Mouse (Mus musculus) G1E (cell line): ENCODE measurements around the gene Dlgap1. TPM values are rescaled to one million over a fixed set of nuclear protein-coding genes. Genes with fewer than 3 reads are reported as not detected.

Source experiments
- ATAC-seq: 2 replicates; pipeline ENCODE4 v1.8.0; 2016; ENCODE audit warnings: mild to moderate bottlenecking; ENCODE audit not compliant: insufficient number of reproducible peaks, poor library complexity, low FRiP score, severe bottlenecking; ENCODE audit errors: extremely low read depth
- DNase-seq: peaks from one replicate; pipeline ENCODE4 v3.0.0; 2012; ENCODE audit warnings: low spot score
- H3K27me3 ChIP-seq: 2 replicates; pipeline ENCODE4 v1.6.1; 2012; ENCODE audit warnings: mild to moderate bottlenecking, low read length, inconsistent platforms; ENCODE audit not compliant: insufficient read depth
- H3K36me3 ChIP-seq: replicated peaks from 2 replicates; pipeline ENCODE3; 2012; ENCODE audit warnings: mild to moderate bottlenecking, inconsistent platforms
- H3K4me1 ChIP-seq: 2 replicates; pipeline ENCODE4 v1.6.1; 2012; ENCODE audit warnings: low read depth, low read length, inconsistent platforms, mixed read lengths; ENCODE audit not compliant: insufficient read depth
- H3K4me3 ChIP-seq: 2 replicates; pipeline ENCODE4 v1.5.1; 2012; ENCODE audit warnings: low read depth, mild to moderate bottlenecking, inconsistent platforms, low read length, moderate library complexity, mixed read lengths
- H3K9me3 ChIP-seq: replicated peaks from 2 replicates; pipeline ENCODE4 v1.6.1; 2012; ENCODE audit warnings: inconsistent platforms
- CTCF ChIP-seq: IDR thresholded peaks from 2 replicates; pipeline ENCODE4 v1.5.1; 2012; ENCODE audit warnings: low read depth, low read length, inconsistent platforms, mixed read lengths
- GATA1 ChIP-seq: IDR thresholded peaks from 2 replicates; pipeline ENCODE4 v1.6.1; 2012; ENCODE audit warnings: borderline replicate concordance, low read length, inconsistent platforms, mixed read lengths
- GATA2 ChIP-seq: IDR thresholded peaks from 2 replicates; pipeline ENCODE4 v1.6.1; 2012; ENCODE audit warnings: low read depth, low read length, inconsistent platforms, borderline replicate concordance
- POLR2AphosphoS5 ChIP-seq: IDR thresholded peaks from 2 replicates; pipeline ENCODE4 v1.6.1; 2012; ENCODE audit warnings: low read depth, low read length, inconsistent platforms; ENCODE audit not compliant: insufficient replicate concordance
- TAL1 ChIP-seq: conservative IDR thresholded peaks from 2 replicates; pipeline ENCODE4 v1.6.1; 2012; ENCODE audit warnings: low read depth, low read length, inconsistent platforms, mixed read lengths
- polyA plus RNA-seq: library from polyadenylated mRNA; stranded (reverse); fragments of >175 nt; gene quantifications from 2 replicates; pipeline ENCODE4 v1.2.3, GENCODE M21; 2012
- total RNA-seq, 2 experiments: library from RNA; stranded (forward) in 1 of 2; stranded (reverse) in 1 of 2; fragments of 200-1000 nt in 1 of 2; fragments of >200 nt in 1 of 2; fragmentation: Nextera tagmentation in 1 of 2; gene quantifications; 2 replicates each; pipeline ENCODE4 v1.2.3; 2014 to 2017

The Dlgap1 gene
- total and polyA plus RNA-seq, 3 experiments = 0.22 TPM; not detected in 2

DNA sequence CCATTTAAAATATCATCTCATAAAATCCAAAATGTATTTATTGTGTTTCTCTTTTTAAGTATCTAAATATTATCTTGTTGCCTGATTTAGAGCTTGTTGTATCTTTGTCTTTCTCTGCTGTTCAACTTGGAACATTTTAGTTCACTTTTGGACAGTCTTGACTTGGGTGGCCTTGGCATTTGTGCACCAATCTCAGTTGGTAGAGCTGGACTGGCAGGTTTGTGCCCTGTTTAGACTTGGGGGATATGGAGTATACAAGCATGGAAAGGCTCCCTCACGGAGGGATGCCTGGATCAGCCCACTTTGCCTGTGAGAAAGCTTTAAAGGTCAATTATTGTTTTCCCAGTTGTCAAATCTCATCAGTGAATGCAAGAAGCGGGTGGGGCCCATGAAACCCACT is 27.5 kb downstream of the Dlgap1 start:
- Histone ChIP-seq H3K27me3 (no peaks in the 10 kb centered on the region), H3K4me3 (no peak overlapping the region)
- ATAC-seq = no peak

DNA sequence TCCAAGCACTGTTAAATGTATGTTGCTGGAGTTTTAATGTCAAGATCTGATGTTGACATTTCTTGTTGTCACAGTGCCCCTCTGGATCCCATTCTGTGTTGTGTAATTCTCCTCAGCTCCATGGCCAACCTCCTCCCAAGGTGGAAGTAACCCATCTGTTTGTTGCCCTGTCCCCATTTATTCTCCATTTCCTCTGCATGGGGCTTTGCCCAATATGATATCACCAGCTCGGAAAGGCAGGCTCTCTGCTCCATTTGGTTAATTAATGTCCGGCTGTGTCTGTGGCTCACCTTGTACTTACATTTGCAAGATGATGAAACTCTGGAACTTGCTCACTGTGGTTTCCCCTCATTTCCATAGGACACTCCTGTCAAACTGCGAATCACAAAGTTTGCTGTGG is 33.2 kb downstream of the Dlgap1 start:
- H3K36me3 ChIP-seq = no peaks in the 10 kb centered on the region
- no peaks in the 10 kb centered on the region for H3K4me1 ChIP-seq
- no peak overlapping the region for H3K4me3 ChIP-seq
- ATAC-seq (no peak), DNase-seq (no peak)
- H3K27me3 ChIP-seq = no peaks in the 10 kb centered on the region
- peaks cover 8% of the 10 kb centered on the region for H3K9me3 ChIP-seq
- TF ChIP-seq POLR2AphosphoS5 (no peak), GATA1 (no peak), TAL1 (no peak), CTCF (no peak), GATA2 (no peak)

More for the DNA sequence above, 27.5 kb downstream of the Dlgap1 start:
- H3K36me3 ChIP-seq = no peaks in the 10 kb centered on the region
- TF ChIP-seq POLR2AphosphoS5 (no peak), GATA1 (no peak), GATA2 (no peak), TAL1 (no peak), CTCF (no peak)
- peaks cover 5% of the 10 kb centered on the region for H3K9me3 ChIP-seq
- H3K4me1 ChIP-seq = no peaks in the 10 kb centered on the region
- DNase-seq = no peak

DNA sequence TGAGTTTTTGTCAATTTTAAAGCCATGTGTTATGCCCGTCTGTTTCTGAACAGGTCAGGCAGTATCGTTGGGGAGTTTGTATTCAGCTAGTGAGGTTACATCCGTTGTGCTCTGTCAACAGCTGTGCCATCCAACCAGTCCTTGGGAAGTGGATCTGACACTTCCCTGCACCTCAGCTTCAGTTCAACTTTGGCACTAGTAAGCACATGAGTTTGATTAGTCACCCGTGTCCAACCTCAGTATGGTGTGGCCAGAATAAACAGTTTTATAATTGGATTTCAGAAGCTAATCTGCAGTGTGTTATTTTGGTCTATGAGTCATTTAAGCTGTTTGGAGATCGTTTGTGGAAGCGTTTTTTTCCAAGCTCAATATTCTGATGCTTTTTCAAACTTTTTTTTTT is 35.8 kb downstream of the Dlgap1 start:
- Histone ChIP-seq H3K9me3 (peaks cover 8% of the 10 kb centered on the region), H3K4me1 (no peaks in the 10 kb centered on the region), H3K4me3 (no peak overlapping the region), H3K36me3 (no peaks in the 10 kb centered on the region), H3K27me3 (no peaks in the 10 kb centered on the region)
- ATAC-seq (no peak), DNase-seq (no peak)
- TF ChIP-seq GATA1 (no peak), GATA2 (no peak), POLR2AphosphoS5 (no peak)

DNA sequence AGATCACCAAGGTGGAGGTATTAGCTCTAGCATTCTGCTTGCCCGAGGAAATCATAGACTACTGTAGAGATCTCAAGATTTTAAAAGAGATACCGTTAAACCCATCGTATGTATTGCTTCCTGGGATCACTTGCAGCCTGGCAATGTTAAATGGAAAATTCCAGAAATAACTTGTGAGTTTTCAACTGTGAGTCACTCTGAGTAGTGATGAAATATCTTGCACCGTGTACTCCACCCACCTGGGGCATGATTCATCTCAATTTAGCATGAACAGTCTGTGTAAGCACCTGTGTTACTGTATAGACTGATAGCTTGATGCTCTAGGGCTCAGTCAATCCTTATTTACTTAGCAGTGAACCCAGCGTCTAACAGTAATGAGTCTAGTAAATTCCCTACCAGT is 38.7 kb downstream of the Dlgap1 start:
- no peak for ATAC-seq
- Histone ChIP-seq H3K4me3 (no peak overlapping the region), H3K36me3 (no peaks in the 10 kb centered on the region), H3K4me1 (no peaks in the 10 kb centered on the region), H3K9me3 (peaks cover 5% of the 10 kb centered on the region), H3K27me3 (no peaks in the 10 kb centered on the region)
- DNase-seq = no peak
- TF ChIP-seq CTCF (no peak), GATA1 (no peak), POLR2AphosphoS5 (no peak), TAL1 (no peak), GATA2 (no peak)

DNA sequence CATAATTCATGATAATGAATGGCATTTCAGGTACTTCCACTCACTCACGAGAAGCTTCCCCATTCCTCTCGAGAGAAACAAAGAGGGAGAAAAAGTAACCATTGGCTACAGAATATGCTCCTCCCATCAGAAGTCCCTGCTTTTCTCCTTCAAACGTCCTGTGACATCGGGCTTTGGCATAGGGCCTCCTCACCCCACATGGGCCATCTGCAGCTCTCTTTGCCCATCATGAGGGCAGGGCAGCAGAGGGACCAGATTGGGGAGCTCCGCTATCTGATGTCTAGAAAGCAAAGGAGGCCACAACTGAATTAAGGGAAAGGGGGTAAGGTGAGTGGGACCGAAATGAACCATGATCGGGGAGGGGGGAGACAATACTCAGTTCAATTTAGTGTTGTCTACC is 47.6 kb downstream of the Dlgap1 start:
- no peak for TF ChIP-seq GATA2
- no peak for TF ChIP-seq POLR2AphosphoS5
- no peak for TF ChIP-seq TAL1
- no peak for TF ChIP-seq CTCF
- Histone ChIP-seq H3K27me3 (no peaks in the 10 kb centered on the region), H3K9me3 (peaks cover 28% of the 10 kb centered on the region; the same call in 1 of the 2 replicates), H3K4me1 (no peaks in the 10 kb centered on the region), H3K4me3 (no peak overlapping the region), H3K36me3 (no peaks in the 10 kb centered on the region)
- ATAC-seq (no peak), DNase-seq (no peak)

DNA sequence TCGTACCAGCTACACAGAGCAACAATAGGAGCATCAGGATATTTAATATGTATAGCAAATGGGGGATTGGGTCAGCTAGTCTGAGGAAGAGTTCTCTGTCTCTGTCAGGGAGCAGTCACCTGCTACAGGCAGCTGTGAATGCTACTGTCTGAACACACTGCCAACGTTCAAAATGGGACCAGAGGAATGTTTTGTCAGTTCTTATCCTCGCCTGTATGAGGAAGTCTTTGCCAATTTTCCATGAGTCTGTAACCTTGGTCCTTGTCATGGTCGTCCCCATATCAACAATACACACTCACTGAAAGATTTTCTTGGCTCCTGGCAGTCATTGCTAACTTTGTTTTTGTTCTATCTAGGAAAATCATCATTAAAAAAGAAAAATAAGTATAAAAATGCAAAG is 51.5 kb downstream of the Dlgap1 start:
- Histone ChIP-seq H3K9me3 (peaks cover 25% of the 10 kb centered on the region), H3K27me3 (no peaks in the 10 kb centered on the region), H3K4me1 (no peaks in the 10 kb centered on the region), H3K4me3 (no peak overlapping the region), H3K36me3 (no peaks in the 10 kb centered on the region)
- TF ChIP-seq POLR2AphosphoS5 (no peak), TAL1 (no peak), GATA2 (no peak), CTCF (no peak), GATA1 (no peak)
- ATAC-seq (no peak), DNase-seq (no peak)

DNA sequence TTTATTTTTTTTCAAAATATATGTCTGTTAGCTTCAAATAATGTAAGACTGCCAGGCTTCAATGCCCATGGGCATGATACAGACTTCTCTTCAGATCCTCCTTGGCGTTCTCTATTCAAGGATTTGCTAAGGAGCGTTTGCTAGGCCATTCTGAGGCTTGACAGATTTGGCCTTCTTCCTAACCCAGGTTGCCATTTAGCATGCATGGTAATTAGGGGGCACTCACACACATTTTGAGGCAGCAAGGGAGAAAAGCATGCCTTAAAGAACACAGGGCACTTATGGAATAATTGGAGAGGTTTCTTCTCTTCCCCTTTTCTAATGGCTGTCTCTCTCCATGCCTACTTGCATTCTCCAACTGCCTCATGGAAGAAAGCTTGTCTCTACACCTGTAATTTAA is 53.7 kb downstream of the Dlgap1 start:
- no peaks in the 10 kb centered on the region for H3K36me3 ChIP-seq
- no peak for DNase-seq

More for the DNA sequence above, 53.7 kb downstream of the Dlgap1 start:
- TF ChIP-seq GATA2 (no peak), POLR2AphosphoS5 (no peak), CTCF (no peak)
- Histone ChIP-seq H3K4me3 (no peak overlapping the region), H3K9me3 (peaks cover 20% of the 10 kb centered on the region), H3K27me3 (no peaks in the 10 kb centered on the region), H3K4me1 (no peaks in the 10 kb centered on the region)
- ATAC-seq = no peak
